Mouse (Mus musculus) C2C12 (cell line): ENCODE results near the gene Tmem213.
A peak's percentile ranks its signal among the peaks of the same experiment; 100 is the strongest.

Experiments
- CTCF ChIP-seq: IDR thresholded peaks from one replicate; pipeline ENCODE4 v1.5.1; 2011; ENCODE audit not compliant: control insufficient read depth, insufficient read depth, insufficient read length
- MAX ChIP-seq: IDR thresholded peaks from one replicate; pipeline ENCODE4 v1.6.1; 2011; ENCODE audit warnings: mild to moderate bottlenecking, control low read depth

GRCm38 (mm10) chr6:38134806-38135559, 25.9 kb downstream of the Tmem213 start:
- TF ChIP-seq CTCF (no peak), MAX (peak; percentile 46)
